Mouse (Mus musculus) heart, adult 8-10 months (tissue): Measurements from ENCODE around the gene Smim1. TPM values are rescaled to one million over a fixed set of nuclear protein-coding genes. Genes with fewer than 3 reads are reported as not detected.
A peak's percentile ranks its signal among the peaks of the same experiment; 100 is the strongest.

ENCODE experiments used
- DNase-seq: peaks from one replicate; pipeline ENCODE4 v3.0.0; 2022; ENCODE audit warnings: low spot score
- total RNA-seq, 4 experiments: library from RNA; stranded (reverse); gene quantifications; 2 replicates each; pipeline ENCODE4 v1.2.4; 2022

The Smim1 gene
- total RNA-seq, 4 experiments from 2014 or later: 4.5 to 9.7 (median 6.5) TPM

GRCm38 (mm10) chr4:154021432-154021831 is 4.6 kb downstream of the Smim1 start:
- DNase-seq: no peak

GRCm38 (mm10) chr4:154019571-154019970 is 6.5 kb downstream of the Smim1 start:
- DNase-seq: no peak

- no peak for DNase-seq
These were observed 10.6 kb downstream of the Smim1 start for GRCm38 (mm10) chr4:154015476-154015875.

- no peak for DNase-seq
These were observed 13.7 kb downstream of the Smim1 start for GRCm38 (mm10) chr4:154012132-154012882.

- DNase-seq: peak; percentile 84
These were observed 14.4 kb downstream of the Smim1 start, which contains the start of gene Lrrc47 for GRCm38 (mm10) chr4:154011646-154012089. Lrrc47 (plus strand) TSS chr4:154011731.

GRCm38 (mm10) chr4:154010907-154011645 is 15.0 kb downstream of the Smim1 start:
- no peak for DNase-seq

- DNase-seq: no peak
These were observed 18.3 kb downstream of the Smim1 start for GRCm38 (mm10) chr4:154007759-154008158.

GRCm38 (mm10) chr4:154006264-154006663 is 19.8 kb downstream of the Smim1 start:
- no peak for DNase-seq

- DNase-seq: no peak
These were observed 20.5 kb downstream of the Smim1 start for GRCm38 (mm10) chr4:154005488-154005887.

- no peak for DNase-seq
These were observed 32.5 kb downstream of the Smim1 start for GRCm38 (mm10) chr4:153993505-153993904.

GRCm38 (mm10) chr4:153992715-153993114 is 33.3 kb downstream of the Smim1 start:
- no peak for DNase-seq

- DNase-seq: no peak
These were observed 45.6 kb downstream of the Smim1 start for GRCm38 (mm10) chr4:153980470-153980869.

GRCm38 (mm10) chr4:153979243-153979642 is 46.8 kb downstream of the Smim1 start:
- no peak for DNase-seq

- DNase-seq: no peak
These were observed 50.3 kb downstream of the Smim1 start for GRCm38 (mm10) chr4:153975768-153976167.

GRCm38 (mm10) chr4:153975292-153975662 is 50.8 kb downstream of the Smim1 start:
- DNase-seq: peak; percentile 6

- peak; percentile 92 for DNase-seq
These were observed 51.4 kb downstream of the Smim1 start, which contains the start of the genes Dffb and Cep104 for GRCm38 (mm10) chr4:153974431-153975291. Dffb (minus strand) TSS chr4:153975126. Cep104 (plus strand) TSS chr4:153975194.

Other genes starting within 250 kb of the Smim1 start
- gene A430005L14Rik, start 69.0 kb downstream of the Smim1 start, total RNA-seq: 10 to 100 TPM; 13.1 to 19.2 (median 14.2) TPM
- gene Dffb, start 51.1 kb downstream of the Smim1 start, total RNA-seq: 1 to 10 TPM; 1.1 to 5.3 (median 2.0) TPM
- gene Cep104, start 51.0 kb downstream of the Smim1 start, total RNA-seq: 10 to 100 TPM; 29.4 to 34.6 (median 32.1) TPM
- 10 to 100 TPM; 30.6 to 37.7 (median 32.4) TPM for gene Lrrc47, start 14.5 kb downstream of the Smim1 start, total RNA-seq
- not detected for gene Ccdc27, start 16.4 kb upstream of the Smim1 start, total RNA-seq
- gene Trp73, start 114.0 kb upstream of the Smim1 start, total RNA-seq: not detected
- 10 to 100 TPM; 11.9 to 14.6 (median 12.7) TPM for gene Wrap73, start 116.1 kb upstream of the Smim1 start, total RNA-seq
- gene Tprgl, start 134.4 kb upstream of the Smim1 start, total RNA-seq: 100 to 1,000 TPM; 125 to 142 (median 127) TPM
- 1 to 10 TPM; 6.6 to 9.5 (median 7.1) TPM for gene Megf6, start 144.5 kb upstream of the Smim1 start, total RNA-seq